ENCODE assay signal across 8 mouse cellular contexts in the genomic region with DNA sequence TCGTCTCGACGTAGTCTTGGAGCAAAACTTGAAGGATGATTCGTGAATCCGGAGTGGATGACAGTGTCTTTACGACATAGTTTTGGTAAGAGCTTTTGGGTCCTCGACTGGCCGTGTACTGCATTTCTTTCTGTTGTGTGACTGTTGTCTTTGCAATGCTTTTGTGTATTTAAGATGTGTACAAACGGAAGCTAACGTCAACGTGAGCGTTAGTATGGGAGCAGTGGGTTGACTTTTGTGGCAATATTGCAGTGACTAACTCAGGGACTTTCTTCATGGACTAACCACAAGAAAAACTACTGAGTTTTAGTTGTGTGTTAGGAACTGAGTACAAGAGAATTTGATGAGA. TPM values are rescaled to one million over a fixed set of nuclear protein-coding genes. Genes with fewer than 3 reads are reported as not detected.
A peak's percentile ranks its signal among the peaks of the same experiment; 100 is the strongest.
DNase-seq lines count a peak whose midpoint lies in the region; ATAC-seq and TF ChIP-seq lines count a peak whose summit lies in the region.

No protein-coding gene starts in this region.

- peak overlapping the region; percentile 76 for H3K4me3 ChIP-seq in forebrain, embryonic 15.5 days
- peak overlapping the region; percentile 79 for H3K4me3 ChIP-seq in liver, postnatal 0 days (ENCODE audit: low read depth, low read length)

- 0 out of 2 replicates have a peak overlapping the region, but pooled peaks have one; percentile 52 for H3K27ac ChIP-seq in forebrain, embryonic 15.5 days (replicated peaks)
- peak overlapping the region; percentile 80 for H3K27ac ChIP-seq in liver, postnatal 0 days (ENCODE audit: low read depth)

- TF ChIP-seq EP300 in liver, postnatal 0 days (IDR thresholded peaks at IDR 0.05; ENCODE audit: low read depth): no peak

- TF ChIP-seq CTCF in liver, postnatal 0 days (IDR thresholded peaks at IDR 0.05; ENCODE audit: low read depth): no peak

- H3K9ac ChIP-seq in forebrain, embryonic 15.5 days (replicated peaks): peak overlapping the region; percentile 68
- peak overlapping the region; percentile 82 for H3K9ac ChIP-seq in liver, postnatal 0 days (replicated peaks)

- H3K9me3 ChIP-seq in forebrain, embryonic 15.5 days: no peaks in the 10 kb centered on the region
- no peaks in the 10 kb centered on the region for H3K9me3 ChIP-seq in liver, postnatal 0 days (ENCODE audit: low read length)

- DNase-seq in embryo, embryonic 10 days (ENCODE audit: low spot score): peak; percentile 20
- DNase-seq in embryo, embryonic 11 days: no peak
- peak; percentile 17 for DNase-seq in liver, postnatal 0 days
- no peak for DNase-seq in urinary bladder, postnatal 10 days (ENCODE audit: low spot score)
- no peak for DNase-seq in right cerebral cortex, postnatal 25 days
- no peak for DNase-seq in layer of hippocampus, adult 8-10 months (ENCODE audit: low spot score in 2 of 2)

- H3K4me2 ChIP-seq in forebrain, embryonic 15.5 days (replicated peaks): peak overlapping the region; percentile 50
- H3K4me2 ChIP-seq in liver, postnatal 0 days (ENCODE audit: low read depth, low read length): peak overlapping the region; percentile 73

- no peaks in the 10 kb centered on the region for H3K36me3 ChIP-seq in forebrain, embryonic 15.5 days
- H3K36me3 ChIP-seq in liver, postnatal 0 days (replicated peaks; ENCODE audit: insufficient read depth, low read length): peaks cover 11% of the 10 kb centered on the region; the same call in 1 of the 2 replicates

- H3K27me3 ChIP-seq in forebrain, embryonic 15.5 days: no peaks in the 10 kb centered on the region
- H3K27me3 ChIP-seq in liver, postnatal 0 days (ENCODE audit: insufficient read depth, low read length): no peaks in the 10 kb centered on the region

- H3K4me1 ChIP-seq in forebrain, embryonic 15.5 days: peaks cover 42% of the 10 kb centered on the region
- peaks cover 29% of the 10 kb centered on the region for H3K4me1 ChIP-seq in liver, postnatal 0 days (ENCODE audit: insufficient read depth)

- ATAC-seq in CD4-positive, CD25-positive, alpha-beta regulatory T cell, adult 4 months: peak; percentile 24
- ATAC-seq in forebrain, embryonic 15.5 days (replicated peaks): no peak
- no peak for ATAC-seq in liver, postnatal 0 days

- WGBS in forebrain, embryonic 15.5 days: under 1% methylated on average over 12 of the region's 12 CpGs
- WGBS in liver, postnatal 0 days (ENCODE audit: insufficient replicate concordance): under 1% methylated on average over 12 of the region's 12 CpGs

RNA-seq across cellular contexts. Expression of a gene that starts 0.7 kb away (rescaled TPM):
- polyA plus RNA-seq in CD4-positive, CD25-positive, alpha-beta regulatory T cell, adult 4 months (2017; shearing (Covaris generic)): 10 to 100 TPM; 17.1 to 18.1 TPM
- 20.4 and 22.1 TPM in 2 replicates for polyA plus RNA-seq in forebrain, embryonic 15.5 days (2015; fragmentation: Nextera tagmentation; extraction: Ambion mirVana)
- 19.5 and 20.2 TPM in 2 replicates for polyA plus RNA-seq in liver, postnatal 0 days (2015; fragmentation: Nextera tagmentation; extraction: Ambion mirVana)
- 1 to 10 TPM; 1.3 to 2.6 (median 1.6) TPM for total RNA-seq in layer of hippocampus, adult 8-10 months (2022)

RNA-seq across cellular contexts. Expression of a gene that starts 0.8 kb away (rescaled TPM):
- polyA plus RNA-seq in CD4-positive, CD25-positive, alpha-beta regulatory T cell, adult 4 months (2017; shearing (Covaris generic)): 10 to 100 TPM; 11.3 to 25.7 TPM
- 33.6 and 34.6 TPM in 2 replicates for polyA plus RNA-seq in forebrain, embryonic 15.5 days (2015; fragmentation: Nextera tagmentation; extraction: Ambion mirVana)
- polyA plus RNA-seq in liver, postnatal 0 days (2015; fragmentation: Nextera tagmentation; extraction: Ambion mirVana): 13.8 and 16.2 TPM in 2 replicates
- 10 to 100 TPM; 21.1 to 29.2 (median 28.1) TPM for total RNA-seq in layer of hippocampus, adult 8-10 months (2022)

RNA-seq across cellular contexts. Expression of a gene that starts 36.6 kb away (rescaled TPM):
- polyA plus RNA-seq in CD4-positive, CD25-positive, alpha-beta regulatory T cell, adult 4 months (2017; shearing (Covaris generic)): 10 to 100 TPM in 1 of 2 experiments, 1 to 10 TPM in 1; 8.3 to 11.0 TPM
- 15.1 and 16.4 TPM in 2 replicates for polyA plus RNA-seq in forebrain, embryonic 15.5 days (2015; fragmentation: Nextera tagmentation; extraction: Ambion mirVana)
- 2.0 and 2.3 TPM in 2 replicates for polyA plus RNA-seq in liver, postnatal 0 days (2015; fragmentation: Nextera tagmentation; extraction: Ambion mirVana)
- total RNA-seq in layer of hippocampus, adult 8-10 months (2022): 10 to 100 TPM; 23.1 to 26.9 (median 23.6) TPM

Comparison
In these comparisons a context has a peak if more than half of its experiments do, and no peak if none do; other contexts are left out.
1. DNase-seq: peak in embryo, embryonic 10 days (single experiment) and liver, postnatal 0 days (single experiment); none in embryo, embryonic 11 days (single experiment), urinary bladder, postnatal 10 days (single experiment), right cerebral cortex, postnatal 25 days (single experiment) and layer of hippocampus, adult 8-10 months (0 of 2).